Mouse (Mus musculus) midbrain, embryonic 16.5 days (tissue): ENCODE data around the gene Arhgef3. TPM values are rescaled to one million over a fixed set of nuclear protein-coding genes. Genes with fewer than 3 reads are reported as not detected.

Source experiments
- ATAC-seq: fragments of 200-750 bp; cut with Nextera tagmentation; 2 replicates; pipeline ENCODE4 v1.8.0; 2017; ENCODE audit warnings: moderate TSS enrichment
- H3K27ac ChIP-seq: fragments of 300-500 bp; sonication (generic); 2 replicates; pipeline ENCODE4 v1.5.1; 2014; ENCODE audit warnings: mild to moderate bottlenecking, low read length, mixed read lengths
- H3K27me3 ChIP-seq: fragments of 300-500 bp; sonication (generic); 2 replicates; pipeline ENCODE4 v1.6.1; 2014; ENCODE audit warnings: low read depth, low read length, mixed read lengths; ENCODE audit not compliant: control insufficient read depth, insufficient read depth
- H3K36me3 ChIP-seq: fragments of 300-500 bp; sonication (generic); 2 replicates; pipeline ENCODE4 v1.6.1; 2014; ENCODE audit warnings: mild to moderate bottlenecking, low read length, moderate library complexity, mixed read lengths; ENCODE audit not compliant: control insufficient read depth, insufficient read depth
- H3K4me1 ChIP-seq: fragments of 300-500 bp; sonication (generic); 2 replicates; pipeline ENCODE4 v1.6.1; 2014; ENCODE audit warnings: mild to moderate bottlenecking, low read length, mixed read lengths; ENCODE audit not compliant: control insufficient read depth, insufficient read depth
- H3K4me2 ChIP-seq: fragments of 300-500 bp; sonication (generic); 2 replicates; pipeline ENCODE4 v1.6.1; 2014; ENCODE audit warnings: mild to moderate bottlenecking, low read length, mixed read lengths
- H3K4me3 ChIP-seq: fragments of 300-500 bp; sonication (generic); 2 replicates; pipeline ENCODE4 v1.5.1; 2014; ENCODE audit warnings: low read depth, mild to moderate bottlenecking, low read length, moderate library complexity, mixed read lengths
- H3K9ac ChIP-seq: fragments of 300-500 bp; sonication (generic); 2 replicates; pipeline ENCODE4 v1.6.1; 2014; ENCODE audit warnings: low read depth, low read length, mixed read lengths
- H3K9me3 ChIP-seq: fragments of 300-500 bp; sonication (generic); replicated peaks from 2 replicates; pipeline ENCODE4 v1.6.1; 2014; ENCODE audit warnings: mild to moderate bottlenecking, low read length, mixed read lengths; ENCODE audit not compliant: control insufficient read depth, poor library complexity, severe bottlenecking
- WGBS: fragments of 180-500 bp; shearing (Covaris S2); extraction: QIAGEN DNeasy Blood & Tissue Kit; methylation state at CpG from one replicate; pipeline ENCODE4 v1.1.7; 2014; 5-methylcytosine and 5-hydroxymethylcytosine counted together
- polyA plus RNA-seq: library from polyadenylated mRNA; unstranded; fragments of >200 nt; fragmentation: Nextera tagmentation; extraction: Ambion mirVana; gene quantifications from 2 replicates; pipeline ENCODE4 v1.2.1, GENCODE M21; 2015

Arhgef3 gene
- 7.8 and 10.8 TPM in 2 replicates for polyA plus RNA-seq

DNA sequence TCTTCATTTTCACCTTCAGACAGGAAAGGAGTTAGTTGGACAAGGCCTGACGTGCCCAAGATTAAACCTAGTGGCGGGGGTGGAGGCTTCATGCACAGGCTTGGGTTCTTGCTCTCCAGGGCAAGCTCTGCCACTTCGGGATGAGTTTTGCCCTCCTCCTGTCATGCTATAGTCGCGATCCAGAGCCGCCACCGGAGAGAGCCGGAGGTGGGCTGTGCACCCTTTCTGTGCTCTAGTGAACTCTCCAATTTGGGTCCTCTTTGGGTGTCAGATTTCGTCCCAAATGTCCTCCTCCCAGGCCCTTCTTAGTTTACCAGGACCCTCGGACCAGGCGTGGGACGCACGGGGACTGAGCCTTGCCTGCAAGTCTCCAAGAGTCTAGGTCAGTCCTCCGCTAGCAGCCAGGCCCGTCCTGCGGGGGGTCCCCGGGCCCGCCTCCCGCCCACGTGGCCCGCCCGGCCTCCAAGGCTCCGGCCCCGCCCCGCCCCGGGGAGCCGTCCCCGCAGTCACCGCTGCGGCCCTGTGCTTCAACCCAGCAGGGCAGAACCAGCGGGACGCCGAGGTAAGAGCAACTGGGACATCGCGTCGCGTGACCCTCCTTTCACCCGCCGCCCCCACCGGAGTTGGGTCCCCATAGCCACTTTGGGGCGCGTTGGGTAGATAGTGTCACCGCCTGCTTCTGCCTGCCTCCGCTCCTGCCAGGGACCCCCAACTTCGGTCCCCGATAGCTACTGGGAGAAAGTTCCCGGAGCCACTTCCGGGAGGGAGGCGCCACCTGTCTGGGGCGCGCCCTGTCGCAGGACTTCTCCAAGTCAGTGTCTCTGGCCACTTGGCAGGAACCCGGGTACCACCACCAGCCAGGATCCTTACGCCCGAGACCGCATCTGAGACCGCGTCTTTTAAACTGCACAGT lies at the start of gene Arhgef3:
Gene Arhgef3 (plus strand): TSS at position 538 of the 913 bp plus-strand sequence.
- Histone ChIP-seq H3K9ac (peak within 1 kb of the TSS; percentile 59), H3K4me1 (peaks cover 11% of the 10 kb centered on the region), H3K4me2 (peak within 1 kb of the TSS; percentile 99), H3K9me3 (no peaks in the 10 kb centered on the region), H3K27me3 (peaks cover 23% of the 10 kb centered on the region), H3K36me3 (no peaks in the 10 kb centered on the region), H3K4me3 (peak within 1 kb of the TSS; percentile 55), H3K27ac (no peak within 1 kb of the TSS)
- under 1% methylated on average over 58 of the region's 58 CpGs for WGBS
- peak; percentile 71 for ATAC-seq

DNA sequence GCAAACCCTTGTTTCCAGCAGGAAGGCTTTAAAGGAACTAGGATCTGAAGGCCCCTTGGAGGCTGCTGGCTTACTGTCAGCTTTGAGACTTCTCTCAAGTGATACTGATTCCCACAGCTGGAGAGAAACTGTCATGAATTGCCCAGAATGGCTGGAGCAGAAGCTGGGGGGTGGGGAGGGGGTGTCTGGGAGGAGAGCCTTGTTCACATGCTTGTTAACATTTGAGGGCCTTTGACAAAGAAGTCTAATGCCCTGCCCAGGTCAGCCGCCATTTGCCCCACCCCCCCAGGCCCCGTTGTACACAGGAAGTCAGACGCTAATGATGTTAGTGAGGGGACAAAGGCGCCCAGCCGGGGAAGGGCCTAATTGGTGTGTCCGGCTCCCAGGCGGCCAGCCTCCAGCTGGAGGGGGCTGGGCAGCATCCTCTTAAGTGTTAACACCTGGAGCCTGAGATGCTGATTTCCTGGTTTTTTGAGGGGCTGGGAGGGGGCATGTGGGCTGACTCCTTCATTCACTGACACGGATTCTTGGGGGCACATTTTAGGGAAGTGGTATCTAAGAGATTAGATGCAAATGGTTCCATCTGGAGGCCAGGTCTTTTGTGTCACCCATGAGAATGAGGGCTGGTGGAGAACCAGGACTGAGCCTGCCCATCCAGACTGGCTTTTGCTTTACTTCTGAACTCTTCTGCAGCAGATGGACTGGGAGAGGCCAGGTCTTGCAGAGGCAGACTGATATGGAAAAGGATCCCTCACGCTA lies 48.3 kb upstream of the Arhgef3 start:
- peak overlapping the region; percentile 47; the same call in 1 of the 2 replicates for H3K27ac ChIP-seq
- no peak overlapping the region for H3K9ac ChIP-seq
- no peaks in the 10 kb centered on the region for H3K27me3 ChIP-seq
- 11% methylated on average over 9 of the region's 9 CpGs for WGBS
- peaks cover 35% of the 10 kb centered on the region for H3K4me1 ChIP-seq
- H3K4me2 ChIP-seq: no peak overlapping the region
- H3K4me3 ChIP-seq: no peak overlapping the region
- H3K9me3 ChIP-seq: no peaks in the 10 kb centered on the region
- no peaks in the 10 kb centered on the region for H3K36me3 ChIP-seq
- no peak for ATAC-seq

DNA sequence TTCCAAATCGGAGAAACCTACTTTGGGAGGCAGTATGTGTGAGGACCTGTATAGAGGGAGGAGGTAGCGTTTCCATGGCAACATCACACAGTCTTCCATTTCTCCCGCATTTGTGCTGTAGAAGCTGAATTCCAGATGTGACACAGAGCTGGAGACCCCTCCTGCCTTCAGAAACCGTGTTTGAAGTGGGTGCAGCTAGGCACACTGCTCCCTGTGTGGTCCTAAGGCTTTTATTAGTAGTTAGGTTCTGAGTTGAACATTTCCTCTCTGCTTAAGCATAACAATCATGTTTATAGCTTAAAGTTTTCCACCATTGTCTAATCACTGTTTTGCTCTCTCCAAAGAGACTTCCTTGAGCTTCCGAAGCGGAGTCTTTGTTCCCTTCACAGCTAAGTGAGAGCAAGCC lies 46.8 kb upstream of the Arhgef3 start:
- H3K27ac ChIP-seq: peak overlapping the region; percentile 65
- H3K27me3 ChIP-seq: no peaks in the 10 kb centered on the region
- peak overlapping the region; percentile 13; the same call in 1 of the 2 replicates for H3K9ac ChIP-seq
- H3K4me1 ChIP-seq: peaks cover 35% of the 10 kb centered on the region
- 12% methylated on average over 6 of the region's 6 CpGs for WGBS
- ATAC-seq: peak; percentile 85
- H3K4me2 ChIP-seq: peak overlapping the region; percentile 38
- H3K9me3 ChIP-seq: no peaks in the 10 kb centered on the region
- H3K4me3 ChIP-seq: no peak overlapping the region
- no peaks in the 10 kb centered on the region for H3K36me3 ChIP-seq

DNA sequence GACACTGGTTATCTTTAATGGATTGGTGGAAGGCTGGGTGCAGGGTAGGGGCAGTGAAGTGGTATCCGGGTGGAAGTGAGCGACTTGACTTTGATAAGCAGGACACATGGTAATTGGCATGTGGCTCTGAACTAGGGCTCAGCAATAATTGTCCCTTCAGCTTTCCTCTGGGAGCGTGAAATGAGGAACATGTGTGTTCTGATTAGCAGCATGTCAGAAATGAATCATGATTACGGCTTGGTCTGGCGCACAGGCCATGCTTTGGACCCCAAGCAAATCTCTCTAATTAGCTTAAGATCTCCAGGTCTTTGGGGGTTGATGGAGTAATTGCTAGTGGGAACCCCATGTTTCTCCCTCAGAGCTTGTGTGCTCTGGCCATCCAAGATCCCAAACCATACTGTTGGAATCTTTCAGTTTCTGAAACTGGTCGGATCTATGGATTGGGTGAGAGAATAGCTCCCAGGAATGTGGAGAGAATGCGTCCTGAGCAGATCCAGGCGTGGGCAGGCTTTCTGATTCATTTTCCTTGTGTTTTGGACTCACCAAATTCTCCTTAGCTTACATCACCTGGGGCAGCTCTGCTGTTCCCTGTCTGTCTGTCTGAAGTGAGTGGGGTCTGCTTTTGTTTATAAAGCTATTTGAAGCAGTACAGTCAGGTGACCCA lies 45.1 kb upstream of the Arhgef3 start:
- 42% methylated on average over 8 of the region's 8 CpGs for WGBS
- H3K4me1 ChIP-seq: peaks cover 35% of the 10 kb centered on the region
- no peak overlapping the region for H3K9ac ChIP-seq
- no peak for ATAC-seq
- H3K4me3 ChIP-seq: no peak overlapping the region
- no peak overlapping the region for H3K4me2 ChIP-seq
- H3K9me3 ChIP-seq: no peaks in the 10 kb centered on the region
- H3K36me3 ChIP-seq: no peaks in the 10 kb centered on the region
- no peak overlapping the region for H3K27ac ChIP-seq
- no peaks in the 10 kb centered on the region for H3K27me3 ChIP-seq

DNA sequence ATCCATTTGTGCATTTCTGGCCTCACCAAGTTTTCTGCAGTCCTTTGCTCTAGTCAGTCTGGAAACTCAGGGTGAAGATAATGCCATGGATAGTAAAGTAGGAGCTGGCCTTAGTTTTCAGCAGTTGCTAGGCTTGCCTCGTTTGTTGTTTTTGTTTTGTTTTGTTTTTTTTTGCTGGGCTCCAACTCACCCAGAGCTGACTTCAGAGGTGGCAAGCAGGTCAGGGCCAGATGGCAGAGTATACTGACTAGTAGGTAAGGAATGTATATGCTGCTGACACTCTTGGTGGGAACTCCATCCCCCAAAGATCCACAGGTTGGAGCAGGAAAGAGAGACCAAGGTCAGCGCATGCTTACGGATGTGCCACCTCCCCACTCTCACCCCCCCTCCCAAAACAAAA lies 44.6 kb upstream of the Arhgef3 start:
- Histone ChIP-seq H3K36me3 (no peaks in the 10 kb centered on the region), H3K4me3 (no peak overlapping the region), H3K9me3 (no peaks in the 10 kb centered on the region), H3K27ac (no peak overlapping the region), H3K4me2 (no peak overlapping the region), H3K27me3 (no peaks in the 10 kb centered on the region), H3K4me1 (peaks cover 35% of the 10 kb centered on the region), H3K9ac (no peak overlapping the region)
- WGBS: 63% methylated on average over 3 of the region's 3 CpGs
- no peak for ATAC-seq

DNA sequence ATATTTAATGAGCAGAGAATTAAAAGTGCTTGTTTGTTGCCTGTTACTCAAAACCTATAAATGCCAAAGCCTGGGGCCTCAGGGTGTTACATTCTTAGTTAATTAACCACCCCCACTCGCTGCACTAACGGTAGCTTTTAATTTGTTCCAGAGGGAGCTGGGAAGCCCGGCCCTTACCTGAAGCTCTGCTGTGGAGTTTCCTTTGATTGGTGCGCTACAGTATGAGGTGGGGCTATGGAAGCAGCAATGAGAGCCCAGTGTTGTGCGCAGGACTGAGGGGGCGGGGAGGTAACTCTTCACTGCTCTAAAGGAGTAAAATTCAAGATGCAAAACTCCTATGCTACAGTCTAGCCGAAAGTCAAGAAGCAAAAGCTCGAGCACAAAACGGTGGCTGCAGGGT lies 43.9 kb upstream of the Arhgef3 start:
- Histone ChIP-seq H3K9ac (no peak overlapping the region), H3K4me2 (no peak overlapping the region), H3K36me3 (no peaks in the 10 kb centered on the region), H3K27me3 (no peaks in the 10 kb centered on the region), H3K4me3 (no peak overlapping the region), H3K4me1 (peaks cover 29% of the 10 kb centered on the region), H3K9me3 (no peaks in the 10 kb centered on the region), H3K27ac (no peak overlapping the region)
- ATAC-seq: no peak
- WGBS: 29% methylated on average over 9 of the region's 9 CpGs

DNA sequence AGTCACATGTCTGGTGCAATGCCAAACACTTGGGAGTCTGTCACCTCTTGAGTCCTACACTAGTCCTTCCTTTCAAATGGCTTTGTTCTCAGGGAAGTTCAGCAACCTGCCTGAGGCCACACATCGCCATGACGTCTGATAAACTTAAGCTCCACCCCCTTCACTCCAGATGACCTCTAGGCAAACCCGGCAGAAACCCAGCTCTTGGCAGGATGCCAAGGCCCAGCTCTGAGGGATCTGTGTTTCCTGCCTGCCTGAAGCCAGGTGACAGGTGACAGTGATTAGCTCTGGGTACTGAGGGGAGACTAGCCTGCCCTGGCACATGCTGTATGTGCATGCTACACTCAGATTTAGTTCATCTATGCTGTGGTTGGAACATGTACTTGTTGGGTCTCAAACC lies 42.7 kb upstream of the Arhgef3 start:
- ATAC-seq: no peak
- Histone ChIP-seq H3K27me3 (no peaks in the 10 kb centered on the region), H3K9ac (no peak overlapping the region), H3K36me3 (no peaks in the 10 kb centered on the region), H3K4me1 (peaks cover 22% of the 10 kb centered on the region), H3K9me3 (no peaks in the 10 kb centered on the region), H3K27ac (no peak overlapping the region), H3K4me3 (no peak overlapping the region), H3K4me2 (no peak overlapping the region)
- WGBS: 31% methylated on average over 3 of the region's 3 CpGs

DNA sequence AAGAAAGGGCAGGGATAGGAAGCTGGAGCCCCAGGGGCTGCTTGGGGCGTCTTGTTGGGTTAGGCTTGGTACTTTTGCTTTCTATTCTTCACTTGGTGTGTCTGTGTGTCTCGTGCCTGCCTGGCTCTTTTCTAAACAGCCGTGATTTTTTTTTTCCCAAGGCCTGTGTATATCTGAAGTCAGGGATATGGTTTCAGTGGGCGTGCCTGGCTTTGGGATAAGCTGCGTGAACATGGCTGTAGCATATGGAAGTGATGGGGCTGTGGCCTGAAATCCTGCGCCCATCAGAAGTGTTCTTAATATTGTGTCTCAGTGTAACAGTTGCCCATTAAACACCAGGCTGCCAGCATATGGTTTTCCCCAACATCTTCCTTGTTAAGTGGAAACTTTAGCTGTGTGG lies 39.6 kb upstream of the Arhgef3 start:
- WGBS: 84% methylated on average over 6 of the region's 6 CpGs
- no peaks in the 10 kb centered on the region for H3K9me3 ChIP-seq
- H3K9ac ChIP-seq: no peak overlapping the region
- H3K36me3 ChIP-seq: no peaks in the 10 kb centered on the region
- no peak for ATAC-seq
- no peaks in the 10 kb centered on the region for H3K27me3 ChIP-seq
- peaks cover 4% of the 10 kb centered on the region; the same call in 1 of the 2 replicates for H3K4me1 ChIP-seq
- H3K4me3 ChIP-seq: no peak overlapping the region
- no peak overlapping the region for H3K27ac ChIP-seq
- no peak overlapping the region for H3K4me2 ChIP-seq
